Mouse (Mus musculus) hindbrain, postnatal 0 days (tissue): ENCODE data around the gene Zbtb22. TPM values are rescaled to one million over a fixed set of nuclear protein-coding genes. Genes with fewer than 3 reads are reported as not detected.

ENCODE experiments used
- ATAC-seq: fragments of 200-750 bp; cut with Nextera tagmentation; 2 replicates; pipeline ENCODE4 v1.8.0; 2017; ENCODE audit warnings: mild to moderate bottlenecking, moderate TSS enrichment, moderate library complexity
- DNase-seq: peaks from one replicate; pipeline ENCODE4 v3.0.0-alpha.2; 2015; ENCODE audit warnings: low spot score
- H3K27ac ChIP-seq: fragments of 300-500 bp; sonication (generic); 2 replicates; pipeline ENCODE4 v1.5.1; 2014; ENCODE audit warnings: mild to moderate bottlenecking
- H3K27me3 ChIP-seq: fragments of 300-500 bp; sonication (generic); 2 replicates; pipeline ENCODE4 v1.6.1; 2014; ENCODE audit warnings: low read length, mixed read lengths; ENCODE audit not compliant: insufficient read depth
- H3K36me3 ChIP-seq: fragments of 300-500 bp; sonication (generic); 2 replicates; pipeline ENCODE4 v1.6.1; 2014; ENCODE audit warnings: low read length, mixed read lengths; ENCODE audit not compliant: insufficient read depth
- H3K4me1 ChIP-seq: fragments of 300-500 bp; sonication (generic); 2 replicates; pipeline ENCODE4 v1.6.1; 2014; ENCODE audit warnings: antibody characterized with exemption, low read length, mixed read lengths; ENCODE audit not compliant: insufficient read depth
- H3K4me2 ChIP-seq: fragments of 300-500 bp; sonication (generic); 2 replicates; pipeline ENCODE4 v1.6.1; 2014; ENCODE audit warnings: low read depth, mild to moderate bottlenecking, low read length, moderate library complexity, mixed read lengths
- H3K4me3 ChIP-seq: fragments of 300-500 bp; sonication (generic); 2 replicates; pipeline ENCODE4 v1.5.1; 2014; ENCODE audit warnings: low read length
- H3K9ac ChIP-seq: fragments of 300-500 bp; sonication (generic); replicated peaks from 2 replicates; pipeline ENCODE4 v1.6.1; 2014; ENCODE audit warnings: mild to moderate bottlenecking, low read length, moderate library complexity, mixed read lengths
- H3K9me3 ChIP-seq: fragments of 300-500 bp; sonication (generic); 2 replicates; pipeline ENCODE4 v1.6.1; 2016; ENCODE audit warnings: low read length, mixed read lengths
- CTCF ChIP-seq: IDR thresholded peaks from 2 replicates; pipeline ENCODE4 v1.5.1; 2016; ENCODE audit warnings: antibody characterized with exemption, control low read depth, low read depth
- WGBS: fragments of 180-500 bp; shearing (Covaris S2); extraction: QIAGEN DNeasy Blood & Tissue Kit; methylation state at CpG from one replicate; pipeline ENCODE4 v1.1.7; 2014; 5-methylcytosine and 5-hydroxymethylcytosine counted together
- polyA plus RNA-seq: library from polyadenylated mRNA; unstranded; fragments of >200 nt; fragmentation: Nextera tagmentation; extraction: Ambion mirVana; gene quantifications from 2 replicates; pipeline ENCODE4 v1.2.1, GENCODE M21; 2015
- total RNA-seq: library from RNA; depleted of rRNA; stranded (reverse); fragments of >200 nt; gene quantifications from 2 replicates; pipeline ENCODE4 v1.2.3, GENCODE M21; 2014

Gene Zbtb22
- total and polyA plus RNA-seq, 2 experiments from 2014 or later, result 23.0 to 58.5 TPM

DNA sequence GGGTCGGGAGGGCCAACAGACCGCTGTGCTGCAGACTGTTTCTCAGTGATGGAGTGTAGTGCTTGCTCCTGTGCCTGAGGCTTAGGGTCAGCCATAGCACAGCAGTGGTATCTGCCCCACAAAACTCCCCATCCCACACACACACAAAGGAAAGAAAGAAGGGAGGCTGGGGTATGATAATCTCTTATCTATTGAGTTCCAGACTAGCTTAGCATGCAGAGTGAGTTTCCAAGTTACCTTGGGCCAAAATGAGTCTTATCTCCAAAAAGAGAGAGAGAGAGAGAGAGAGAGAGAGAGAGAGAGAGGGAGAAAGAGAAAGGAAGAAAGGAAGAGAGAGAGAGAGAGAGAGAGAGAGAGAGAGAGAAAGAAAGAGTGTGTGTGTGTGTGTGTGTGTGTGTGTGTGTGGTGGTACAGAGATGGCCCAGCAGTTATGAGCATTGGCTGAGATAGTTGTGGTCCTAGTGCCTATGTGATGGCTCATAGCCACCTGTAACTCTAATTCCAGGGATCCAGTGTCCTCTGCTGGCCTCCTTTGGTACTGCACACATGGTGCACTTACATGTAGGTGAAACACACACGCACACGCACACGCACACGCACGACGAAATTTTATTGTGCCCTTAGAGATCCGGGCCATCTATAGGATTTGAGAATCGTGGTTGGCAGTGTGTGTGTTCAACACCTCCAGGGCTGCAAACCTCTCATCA, 9.0 kb downstream of the Zbtb22 start:
- no peaks in the 10 kb centered on the region for H3K9me3 ChIP-seq
- no peak overlapping the region for H3K9ac ChIP-seq
- no peak overlapping the region for H3K4me3 ChIP-seq
- ATAC-seq, result no peak
- DNase-seq, result peak; percentile 53
- no peak overlapping the region for H3K4me2 ChIP-seq
- no peak overlapping the region for H3K27ac ChIP-seq
- TF ChIP-seq CTCF, result peak; percentile 72
- peaks cover 7% of the 10 kb centered on the region; the same call in 1 of the 2 replicates for H3K36me3 ChIP-seq
- H3K4me1 ChIP-seq, result no peaks in the 10 kb centered on the region
- H3K27me3 ChIP-seq, result no peaks in the 10 kb centered on the region
- 77% methylated on average over 10 of the region's 10 CpGs for WGBS

DNA sequence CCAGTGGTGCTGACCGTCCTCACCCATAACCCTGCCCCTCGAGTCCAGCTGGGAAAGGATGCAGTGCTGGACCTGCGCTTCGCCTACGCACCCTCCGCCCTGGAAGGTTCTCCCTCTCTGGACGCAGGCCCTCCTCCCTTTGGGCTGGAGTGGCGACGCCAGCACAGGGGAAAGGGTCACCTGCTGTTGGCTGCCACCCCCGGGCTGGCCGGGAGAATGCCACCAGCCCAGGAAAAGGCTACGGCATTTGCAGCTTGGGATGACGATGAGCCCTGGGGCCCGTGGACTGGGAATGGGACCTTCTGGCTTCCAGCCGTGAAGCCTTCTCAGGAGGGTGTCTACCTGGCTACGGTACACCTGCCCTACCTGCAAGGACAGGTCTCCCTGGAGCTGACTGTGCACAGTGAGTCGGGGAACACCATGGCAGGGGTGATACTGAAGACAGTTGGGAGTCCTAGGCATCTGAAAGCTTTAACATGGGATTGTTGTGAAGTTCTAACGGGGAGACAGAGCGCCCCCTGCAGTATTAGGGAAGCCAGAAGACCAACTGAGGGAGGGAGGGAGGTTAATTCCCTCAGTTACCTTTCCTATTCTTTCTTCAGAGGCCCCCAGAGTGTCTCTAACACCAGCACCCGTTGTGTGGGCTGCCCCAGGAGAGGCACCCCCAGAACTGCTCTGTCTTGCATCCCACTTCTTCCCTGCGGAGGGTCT, 9.9 kb downstream of the Zbtb22 start:
- ATAC-seq, result no peak
- Histone ChIP-seq H3K4me3 (no peak overlapping the region), H3K4me1 (no peaks in the 10 kb centered on the region), H3K27ac (no peak overlapping the region), H3K27me3 (no peaks in the 10 kb centered on the region), H3K4me2 (no peak overlapping the region), H3K9me3 (no peaks in the 10 kb centered on the region), H3K9ac (no peak overlapping the region), H3K36me3 (peaks cover 7% of the 10 kb centered on the region; the same call in 1 of the 2 replicates)
- peak; percentile 21; the same call in 1 of the 2 replicates for TF ChIP-seq CTCF
- DNase-seq, result no peak
- WGBS, result 84% methylated on average over 21 of the region's 21 CpGs

DNA sequence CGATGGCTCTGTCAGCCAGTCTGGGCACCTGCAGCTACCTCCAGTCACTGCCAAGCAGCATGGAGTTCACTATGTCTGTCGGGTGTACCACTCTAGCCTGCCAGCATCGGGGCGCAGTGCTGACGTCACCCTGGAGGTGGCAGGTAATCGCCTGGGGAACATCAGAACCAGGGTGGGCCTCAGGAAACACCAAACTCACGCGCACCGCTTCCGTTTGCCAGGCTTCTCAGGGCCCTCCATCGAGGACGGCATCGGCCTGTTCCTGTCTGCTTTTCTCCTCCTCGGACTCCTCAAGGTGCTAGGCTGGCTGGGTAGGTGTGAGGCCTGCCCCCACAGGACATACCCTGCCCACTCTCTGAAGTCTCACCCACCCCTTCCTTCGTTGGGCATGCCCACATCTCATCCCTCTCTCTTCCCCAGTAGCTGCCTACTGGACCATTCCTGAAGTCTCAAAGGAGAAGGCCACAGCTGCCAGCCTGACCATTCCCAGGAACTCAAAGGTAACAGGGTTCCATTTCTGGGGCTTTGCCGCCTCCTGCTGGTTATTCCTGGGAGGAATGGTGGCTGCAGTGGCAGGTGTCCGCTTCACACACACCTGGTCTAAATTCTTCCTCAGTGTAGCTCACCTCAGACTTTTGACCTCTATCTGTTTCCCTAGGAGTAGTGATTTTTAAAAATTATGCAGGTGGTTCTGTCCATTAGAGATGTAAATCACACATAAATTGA, 10.7 kb downstream of the Zbtb22 start:
- no peak for DNase-seq
- Histone ChIP-seq H3K27ac (no peak overlapping the region), H3K27me3 (no peaks in the 10 kb centered on the region), H3K36me3 (peaks cover 7% of the 10 kb centered on the region; the same call in 1 of the 2 replicates), H3K9ac (no peak overlapping the region), H3K4me3 (no peak overlapping the region), H3K4me2 (no peak overlapping the region), H3K4me1 (no peaks in the 10 kb centered on the region), H3K9me3 (no peaks in the 10 kb centered on the region)
- 75% methylated on average over 17 of the region's 17 CpGs for WGBS
- ATAC-seq, result no peak
- TF ChIP-seq CTCF, result no peak

DNA sequence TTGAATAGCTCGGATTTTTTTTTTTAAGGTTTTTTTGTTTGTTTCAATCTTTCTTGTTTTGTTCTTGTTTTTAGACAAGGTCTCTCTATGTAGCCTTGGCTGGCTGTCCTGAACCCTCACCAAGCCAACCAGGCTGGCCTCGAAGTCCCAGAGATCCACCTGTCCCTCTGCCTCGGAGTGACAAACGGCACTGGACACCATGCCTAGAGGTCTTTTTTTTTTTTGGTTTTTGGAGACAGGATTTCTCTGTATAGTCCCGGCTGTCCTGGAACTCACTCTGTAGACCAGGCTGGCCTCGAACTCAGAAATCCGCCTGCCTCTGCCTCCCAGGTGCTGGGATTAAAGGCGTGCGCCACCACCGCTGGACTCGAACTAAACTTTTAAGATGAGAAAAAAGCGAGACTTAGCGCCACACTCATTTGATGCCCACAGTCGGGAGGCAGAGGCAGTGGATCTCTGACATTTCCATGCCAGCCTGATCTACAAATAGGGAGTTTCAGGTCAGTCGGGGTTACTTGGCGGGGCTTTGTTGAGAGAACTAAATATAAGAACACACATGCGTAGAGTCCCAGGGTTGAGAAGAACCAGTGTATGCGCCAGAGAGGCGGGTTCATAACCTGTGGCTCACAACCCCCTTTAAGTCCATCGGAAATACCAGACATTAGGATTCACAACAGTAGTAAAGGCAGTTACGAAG, 12.7 kb downstream of the Zbtb22 start:
- ATAC-seq, result no peak

DNA sequence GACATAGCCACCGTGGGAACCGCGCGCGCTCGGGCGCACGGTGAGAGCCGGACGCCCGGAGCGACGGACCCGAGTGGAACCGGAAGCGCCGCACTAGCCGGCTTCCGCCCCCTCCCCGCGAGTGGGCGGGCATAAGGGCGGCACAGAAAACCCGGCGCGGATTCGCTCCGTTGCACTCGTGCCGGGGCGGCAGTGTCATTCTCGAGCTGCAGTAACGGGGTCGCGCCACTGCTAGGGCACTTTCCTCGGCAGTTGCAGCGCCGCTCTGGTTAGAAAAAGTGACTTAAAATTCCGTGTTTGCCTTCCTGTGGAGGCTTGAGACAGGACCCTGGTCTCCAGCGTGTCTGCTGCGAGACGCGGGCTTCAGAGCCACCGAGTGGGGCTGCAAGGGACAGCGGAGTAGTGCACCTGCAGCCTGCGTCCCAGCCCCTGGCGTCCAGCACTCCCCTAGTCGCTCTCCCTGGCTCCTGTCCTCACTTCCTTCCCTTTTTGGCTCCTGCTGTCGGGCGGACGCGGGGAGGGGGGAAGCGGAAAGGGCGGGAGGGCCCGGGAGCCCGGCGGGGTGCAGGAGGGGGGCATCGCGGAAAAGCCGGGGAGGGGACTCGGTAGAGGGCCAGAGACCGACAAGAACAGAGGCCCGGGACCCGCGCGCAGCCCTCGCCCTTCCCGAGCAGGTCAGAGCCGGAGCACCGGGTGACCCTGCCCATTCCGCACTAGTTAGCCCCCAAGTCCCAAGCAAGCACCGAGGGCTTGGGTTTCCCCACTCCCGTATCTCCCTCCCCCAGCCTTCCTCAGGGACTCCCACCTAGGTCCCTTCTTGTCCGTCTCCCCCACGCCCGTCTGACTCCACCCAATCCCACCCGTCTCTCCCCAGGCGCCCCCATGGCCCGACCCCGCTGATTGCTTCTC, 13.9 kb downstream of the Zbtb22 start, which contains the start of gene Rgl2:
Gene Rgl2 (plus strand): TSS at position 173 of the 909 bp plus-strand sequence.
- Histone ChIP-seq H3K4me2 (peak within 1 kb of the TSS; percentile 100), H3K27ac (peak within 1 kb of the TSS; percentile 90), H3K27me3 (no peaks in the 10 kb centered on the region), H3K36me3 (peaks cover 16% of the 10 kb centered on the region), H3K4me3 (peak within 1 kb of the TSS; percentile 89), H3K9ac (peak within 1 kb of the TSS; percentile 86), H3K4me1 (no peaks in the 10 kb centered on the region), H3K9me3 (no peaks in the 10 kb centered on the region)
- peak; percentile 70 for TF ChIP-seq CTCF
- peak; percentile 92 for ATAC-seq
- DNase-seq, result peak; percentile 98
- WGBS, result under 1% methylated on average over 75 of the region's 80 CpGs

More for the DNA sequence above, 12.7 kb downstream of the Zbtb22 start:
- Histone ChIP-seq H3K4me2 (peak overlapping the region; percentile 100), H3K9ac (peak overlapping the region; percentile 86), H3K36me3 (peaks cover 12% of the 10 kb centered on the region; the same call in 1 of the 2 replicates), H3K27me3 (no peaks in the 10 kb centered on the region), H3K4me1 (no peaks in the 10 kb centered on the region), H3K27ac (no peak overlapping the region), H3K9me3 (no peaks in the 10 kb centered on the region), H3K4me3 (peak overlapping the region; percentile 89)
- DNase-seq, result no peak
- WGBS, result 62% methylated on average over 21 of the region's 21 CpGs
- no peak for TF ChIP-seq CTCF
